Mouse (Mus musculus): ENCODE data around the gene Gm45062. TPM values are rescaled to one million over a fixed set of nuclear protein-coding genes. Genes with fewer than 3 reads are reported as not detected.
"Not testable (repeated sequence)": the region's sequence is repeated elsewhere in the genome, so short reads cannot be mapped to it uniquely, and the experiment has no call there.

Gm45062 gene
- polyA plus RNA-seq, 1 experiment: 15.5 TPM

- TF ChIP-seq CTCF (IDR thresholded peaks at IDR 0.05; ENCODE audit: borderline replicate concordance, extremely low read depth, insufficient read depth, insufficient read length): no peak
- no peak for TF ChIP-seq POLR2A (IDR thresholded peaks at IDR 0.05; ENCODE audit: borderline replicate concordance, extremely low read depth, insufficient read depth, insufficient read length, poor library complexity, severe bottlenecking)
- no peak for DNase-seq (ENCODE audit: low read depth)
Observed at GRCm38 (mm10) chr6:8521231-8521630, 262.0 kb downstream of the Gm45062 start.

GRCm38 (mm10) chr6:8524717-8525116 lies 265.5 kb downstream of the Gm45062 start:
- DNase-seq (ENCODE audit: low read depth): no peak
- TF ChIP-seq POLR2A (IDR thresholded peaks at IDR 0.05; ENCODE audit: borderline replicate concordance, extremely low read depth, insufficient read depth, insufficient read length, poor library complexity, severe bottlenecking): no peak
- no peak for TF ChIP-seq CTCF (IDR thresholded peaks at IDR 0.05; ENCODE audit: borderline replicate concordance, extremely low read depth, insufficient read depth, insufficient read length)

- DNase-seq (ENCODE audit: low read depth): no peak
Observed at GRCm38 (mm10) chr6:8531104-8531894, 272.0 kb downstream of the Gm45062 start.

GRCm38 (mm10) chr6:8536944-8537343 lies 277.7 kb downstream of the Gm45062 start:
- TF ChIP-seq CTCF (IDR thresholded peaks at IDR 0.05; ENCODE audit: borderline replicate concordance, extremely low read depth, insufficient read depth, insufficient read length) (no peak), POLR2A (IDR thresholded peaks at IDR 0.05; ENCODE audit: borderline replicate concordance, extremely low read depth, insufficient read depth, insufficient read length, poor library complexity, severe bottlenecking) (no peak)
- DNase-seq (ENCODE audit: low read depth): no peak

More at GRCm38 (mm10) chr6:8531104-8531894, 272.0 kb downstream of the Gm45062 start:
- TF ChIP-seq CTCF (IDR thresholded peaks at IDR 0.05; ENCODE audit: borderline replicate concordance, extremely low read depth, insufficient read depth, insufficient read length) (no peak), POLR2A (IDR thresholded peaks at IDR 0.05; ENCODE audit: borderline replicate concordance, extremely low read depth, insufficient read depth, insufficient read length, poor library complexity, severe bottlenecking) (no peak)

- not testable (repeated sequence) for DNase-seq (ENCODE audit: low read depth)
Observed at GRCm38 (mm10) chr6:8541531-8541930, 282.3 kb downstream of the Gm45062 start.

GRCm38 (mm10) chr6:8544822-8545221 lies 285.6 kb downstream of the Gm45062 start:
- TF ChIP-seq CTCF (IDR thresholded peaks at IDR 0.05; ENCODE audit: borderline replicate concordance, extremely low read depth, insufficient read depth, insufficient read length) (no peak), POLR2A (IDR thresholded peaks at IDR 0.05; ENCODE audit: borderline replicate concordance, extremely low read depth, insufficient read depth, insufficient read length, poor library complexity, severe bottlenecking) (no peak)
- DNase-seq (ENCODE audit: low read depth): no peak

- no peak for DNase-seq (ENCODE audit: low read depth)
- TF ChIP-seq POLR2A (IDR thresholded peaks at IDR 0.05; ENCODE audit: borderline replicate concordance, extremely low read depth, insufficient read depth, insufficient read length, poor library complexity, severe bottlenecking) (no peak), CTCF (IDR thresholded peaks at IDR 0.05; ENCODE audit: borderline replicate concordance, extremely low read depth, insufficient read depth, insufficient read length) (no peak)
Observed at GRCm38 (mm10) chr6:8545780-8546179, 286.5 kb downstream of the Gm45062 start.

GRCm38 (mm10) chr6:8551155-8551554 lies 291.9 kb downstream of the Gm45062 start:
- TF ChIP-seq CTCF (IDR thresholded peaks at IDR 0.05; ENCODE audit: borderline replicate concordance, extremely low read depth, insufficient read depth, insufficient read length): no peak
- no peak for TF ChIP-seq POLR2A (IDR thresholded peaks at IDR 0.05; ENCODE audit: borderline replicate concordance, extremely low read depth, insufficient read depth, insufficient read length, poor library complexity, severe bottlenecking)
- DNase-seq (ENCODE audit: low read depth): no peak

- DNase-seq (ENCODE audit: low read depth): peak; percentile 43
- TF ChIP-seq CTCF (IDR thresholded peaks at IDR 0.05; ENCODE audit: borderline replicate concordance, extremely low read depth, insufficient read depth, insufficient read length): no peak
- no peak for TF ChIP-seq POLR2A (IDR thresholded peaks at IDR 0.05; ENCODE audit: borderline replicate concordance, extremely low read depth, insufficient read depth, insufficient read length, poor library complexity, severe bottlenecking)
Observed at GRCm38 (mm10) chr6:8556849-8557571, 297.8 kb downstream of the Gm45062 start.

- TF ChIP-seq CTCF (IDR thresholded peaks at IDR 0.05; ENCODE audit: borderline replicate concordance, extremely low read depth, insufficient read depth, insufficient read length) (no peak), POLR2A (IDR thresholded peaks at IDR 0.05; ENCODE audit: borderline replicate concordance, extremely low read depth, insufficient read depth, insufficient read length, poor library complexity, severe bottlenecking) (no peak)
- no peak for DNase-seq (ENCODE audit: low read depth)
Observed at GRCm38 (mm10) chr6:8560682-8561081, 301.4 kb downstream of the Gm45062 start.

GRCm38 (mm10) chr6:8582377-8582776 lies 323.1 kb downstream of the Gm45062 start:
- TF ChIP-seq CTCF (IDR thresholded peaks at IDR 0.05; ENCODE audit: borderline replicate concordance, extremely low read depth, insufficient read depth, insufficient read length) (no peak), POLR2A (IDR thresholded peaks at IDR 0.05; ENCODE audit: borderline replicate concordance, extremely low read depth, insufficient read depth, insufficient read length, poor library complexity, severe bottlenecking) (no peak)
- DNase-seq (ENCODE audit: low read depth): no peak

GRCm38 (mm10) chr6:8583892-8584291 lies 324.6 kb downstream of the Gm45062 start:
- no peak for TF ChIP-seq CTCF (IDR thresholded peaks at IDR 0.05; ENCODE audit: borderline replicate concordance, extremely low read depth, insufficient read depth, insufficient read length)
- no peak for TF ChIP-seq POLR2A (IDR thresholded peaks at IDR 0.05; ENCODE audit: borderline replicate concordance, extremely low read depth, insufficient read depth, insufficient read length, poor library complexity, severe bottlenecking)
- DNase-seq (ENCODE audit: low read depth): no peak

All from brain, embryonic 14.5 days (tissue).